Mouse (Mus musculus): ENCODE results near the gene Gjc2.

- no peak for TF ChIP-seq CTCF (IDR thresholded peaks at IDR 0.05; ENCODE audit: insufficient read depth, low read length)
- no peak for TF ChIP-seq POLR2A (IDR thresholded peaks at IDR 0.05; ENCODE audit: borderline replicate concordance, extremely low read depth, low read depth, low read length)
Observed at GRCm38 (mm10) chr11:59159099-59159498, 23.9 kb downstream of the Gjc2 start.
